Mouse (Mus musculus): ENCODE measurements at regions not wholly inside any gene's neighbourhood (a gene's known extent, or its start where the extent isn't known, plus 50 kb on each side); places are given as distances from the start of the nearest gene placed in this dataset.

DNA sequence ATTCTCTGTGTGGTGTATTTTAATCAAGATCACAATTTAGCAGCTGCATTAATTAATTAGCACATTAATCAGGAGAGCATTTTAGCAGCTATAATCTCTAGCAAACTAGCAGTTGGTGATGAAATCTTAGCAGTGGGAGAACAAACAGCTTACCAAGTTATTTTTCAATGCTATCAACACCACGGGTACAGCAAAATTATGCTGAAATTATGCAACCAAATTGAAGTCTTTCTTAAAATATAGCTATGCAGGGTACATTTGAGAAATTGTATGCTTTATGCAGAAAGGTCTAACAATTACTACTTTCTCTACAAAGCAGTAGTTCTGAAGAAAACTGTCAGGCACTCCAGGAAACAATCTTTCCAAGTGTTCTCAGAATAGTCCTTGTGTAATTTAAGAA, 378.1 kb downstream of the Dnajb9 start:
- Histone ChIP-seq H3K9me3 (replicated peaks) (no peaks in the 10 kb centered on the region), H3K27ac (no peak overlapping the region), H3K36me3 (no peaks in the 10 kb centered on the region), H3K4me3 (no peak overlapping the region), H3K9ac (no peak overlapping the region), H3K4me1 (replicated peaks) (no peaks in the 10 kb centered on the region), H3K4me2 (no peak overlapping the region), H3K27me3 (no peaks in the 10 kb centered on the region)
- ATAC-seq (replicated peaks; ENCODE audit: insufficient number of reproducible peaks, insufficient read depth, low FRiP score, low read depth): no peak
- 48% methylated on average over 1 of the region's 1 CpGs for whole genome bisulfite sequencing

DNA sequence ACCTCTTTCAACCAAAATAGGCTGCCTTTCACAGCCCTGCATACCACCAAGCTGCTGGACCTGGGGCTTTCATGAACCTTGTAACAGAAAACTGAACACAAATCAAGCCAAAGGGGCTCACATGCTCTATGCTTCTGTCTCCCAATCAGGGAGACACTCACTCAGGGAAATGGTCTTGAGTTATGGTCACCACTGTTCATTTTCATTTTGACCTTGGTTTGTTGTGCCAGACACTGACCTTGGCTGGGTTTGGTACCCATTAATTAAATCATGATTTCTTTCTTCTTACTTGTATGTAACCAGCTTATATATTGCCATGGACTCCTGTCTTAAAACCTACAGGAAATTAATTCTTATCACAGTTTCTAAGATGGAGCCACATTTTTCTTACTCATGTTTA, 381.5 kb downstream of the Dnajb9 start:
- Histone ChIP-seq H3K36me3 (no peaks in the 10 kb centered on the region), H3K27me3 (no peaks in the 10 kb centered on the region), H3K4me3 (no peak overlapping the region), H3K4me1 (replicated peaks) (no peaks in the 10 kb centered on the region), H3K27ac (no peak overlapping the region), H3K9ac (no peak overlapping the region), H3K4me2 (no peak overlapping the region), H3K9me3 (replicated peaks) (no peaks in the 10 kb centered on the region)
- ATAC-seq (replicated peaks; ENCODE audit: insufficient number of reproducible peaks, insufficient read depth, low FRiP score, low read depth): no peak

DNA sequence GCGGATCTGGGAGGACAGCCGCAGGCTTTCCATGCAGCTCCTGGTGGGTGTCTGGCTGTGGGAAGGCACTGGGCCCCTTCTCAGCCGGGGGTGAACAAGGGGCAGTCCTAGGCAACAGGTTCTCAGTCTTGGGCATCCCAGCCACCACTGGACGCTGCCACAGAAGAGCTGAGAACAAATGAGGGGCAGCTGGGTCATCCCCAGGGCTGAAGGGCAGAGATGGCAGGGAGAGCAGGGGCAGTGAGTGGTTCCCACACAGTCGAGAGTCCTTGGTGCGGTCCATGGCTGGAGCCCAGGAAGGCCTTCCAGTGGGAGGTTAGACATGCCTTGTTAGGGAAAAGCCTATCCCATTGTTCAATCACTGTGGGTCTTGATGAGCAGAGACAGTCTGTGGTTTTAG, 382.2 kb downstream of the Dnajb9 start:
- WGBS: 68% methylated on average over 6 of the region's 6 CpGs
- H3K9me3 ChIP-seq (replicated peaks): no peaks in the 10 kb centered on the region
- no peak overlapping the region for H3K4me3 ChIP-seq
- H3K4me2 ChIP-seq: no peak overlapping the region
- H3K27ac ChIP-seq: no peak overlapping the region
- ATAC-seq (replicated peaks; ENCODE audit: insufficient number of reproducible peaks, insufficient read depth, low FRiP score, low read depth): no peak
- no peak overlapping the region for H3K9ac ChIP-seq
- H3K27me3 ChIP-seq: no peaks in the 10 kb centered on the region
- no peaks in the 10 kb centered on the region for H3K4me1 ChIP-seq (replicated peaks)
- no peaks in the 10 kb centered on the region for H3K36me3 ChIP-seq

DNA sequence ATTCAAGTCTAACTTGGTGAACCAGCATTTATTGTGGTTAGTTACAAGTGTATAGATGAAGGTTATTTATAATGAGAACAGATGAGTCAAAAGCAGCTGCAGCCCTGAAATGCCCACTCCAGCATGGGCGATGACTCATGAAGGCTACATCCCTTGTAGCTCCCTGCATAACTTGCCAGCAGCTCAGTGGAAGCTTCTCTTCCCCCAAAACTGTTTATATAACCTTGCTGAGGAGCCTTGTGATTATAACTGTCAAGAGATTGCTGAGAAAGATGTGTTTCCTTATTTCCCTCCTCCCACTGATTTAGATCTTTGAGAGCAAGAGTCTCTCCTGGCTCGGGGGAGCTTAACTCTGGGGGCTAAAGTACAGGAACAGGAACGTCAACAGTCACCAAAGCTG, 382.8 kb downstream of the Dnajb9 start:
- WGBS: 35% methylated on average over 3 of the region's 3 CpGs
- no peak overlapping the region for H3K4me2 ChIP-seq
- H3K36me3 ChIP-seq: no peaks in the 10 kb centered on the region
- ATAC-seq (replicated peaks; ENCODE audit: insufficient number of reproducible peaks, insufficient read depth, low FRiP score, low read depth): no peak
- no peak overlapping the region for H3K27ac ChIP-seq
- no peak overlapping the region for H3K9ac ChIP-seq
- no peaks in the 10 kb centered on the region for H3K4me1 ChIP-seq (replicated peaks)
- no peaks in the 10 kb centered on the region for H3K27me3 ChIP-seq
- no peaks in the 10 kb centered on the region for H3K9me3 ChIP-seq (replicated peaks)
- no peak overlapping the region for H3K4me3 ChIP-seq

DNA sequence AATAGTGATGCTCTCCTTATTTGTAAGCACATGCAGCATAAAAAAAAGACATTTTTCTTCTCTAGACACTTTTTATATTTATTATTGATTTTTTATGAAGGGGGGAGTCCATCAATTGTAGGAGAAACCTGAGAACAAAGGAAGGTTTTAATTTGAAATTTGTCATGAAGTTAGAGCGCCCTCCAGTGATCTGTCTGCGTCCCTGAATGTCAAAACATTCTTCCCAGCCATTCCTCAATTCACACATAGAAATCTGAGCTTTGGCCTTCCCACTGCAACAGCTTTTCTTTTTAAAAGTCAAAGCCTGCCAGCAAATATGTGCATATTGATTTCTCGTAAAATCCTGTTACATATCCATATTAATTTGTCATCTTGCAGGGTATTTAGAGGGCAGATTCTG, 396.6 kb downstream of the Dnajb9 start:
- WGBS: 14% methylated on average over 3 of the region's 3 CpGs
- Histone ChIP-seq H3K27me3 (no peaks in the 10 kb centered on the region), H3K4me3 (no peak overlapping the region), H3K4me1 (replicated peaks) (no peaks in the 10 kb centered on the region), H3K4me2 (no peak overlapping the region), H3K9ac (no peak overlapping the region), H3K9me3 (replicated peaks) (no peaks in the 10 kb centered on the region), H3K36me3 (no peaks in the 10 kb centered on the region), H3K27ac (no peak overlapping the region)
- ATAC-seq (replicated peaks; ENCODE audit: insufficient number of reproducible peaks, insufficient read depth, low FRiP score, low read depth): no peak

DNA sequence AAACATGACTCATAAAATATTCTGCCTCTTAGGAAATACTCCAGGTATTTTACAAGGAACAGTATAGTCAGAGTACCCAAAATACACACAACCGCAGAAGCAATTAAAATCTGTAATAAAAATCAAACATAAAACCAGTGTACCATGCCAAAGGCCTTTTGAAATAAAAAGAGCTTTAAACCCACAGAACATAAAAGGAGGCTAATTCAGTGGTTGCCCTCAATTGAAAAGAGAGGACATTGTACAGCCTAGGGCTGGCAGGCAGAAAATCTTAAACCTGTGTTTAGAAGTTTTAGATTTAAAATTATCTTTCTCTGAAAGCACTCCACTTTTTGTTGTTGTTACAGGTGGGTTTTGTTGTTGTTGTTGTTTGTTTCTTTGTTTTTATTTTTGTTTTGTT, 437.4 kb downstream of the Dnajb9 start:
- ATAC-seq (replicated peaks; ENCODE audit: insufficient number of reproducible peaks, insufficient read depth, low FRiP score, low read depth): no peak
- H3K27ac ChIP-seq: no peak overlapping the region
- H3K4me1 ChIP-seq (replicated peaks): no peaks in the 10 kb centered on the region
- H3K4me3 ChIP-seq: no peak overlapping the region
- no peaks in the 10 kb centered on the region for H3K27me3 ChIP-seq
- H3K9ac ChIP-seq: no peak overlapping the region
- H3K9me3 ChIP-seq (replicated peaks): no peaks in the 10 kb centered on the region; the same call in 1 of the 2 replicates
- no peaks in the 10 kb centered on the region for H3K36me3 ChIP-seq
- 85% methylated on average over 1 of the region's 1 CpGs for WGBS
- H3K4me2 ChIP-seq: no peak overlapping the region

DNA sequence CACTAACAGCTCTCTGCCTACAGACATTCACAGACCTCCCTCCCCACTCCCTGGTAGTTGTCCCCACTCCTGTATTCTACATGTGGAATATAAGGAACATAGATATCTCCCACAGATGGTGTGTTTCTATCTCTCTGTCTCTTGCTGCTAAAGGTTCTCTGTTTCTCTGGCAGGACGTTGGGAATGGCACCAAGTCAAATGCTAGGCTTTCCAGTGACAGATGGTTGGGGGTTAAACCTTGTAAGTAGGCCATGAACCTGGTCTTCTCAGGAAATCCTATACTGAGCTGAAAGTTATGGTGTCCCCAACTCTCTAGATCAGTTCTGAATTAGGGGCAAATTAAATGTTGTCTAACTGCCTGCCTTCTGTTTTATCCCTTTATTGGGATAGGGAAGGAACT, 448.0 kb downstream of the Dnajb9 start:
- Histone ChIP-seq H3K4me3 (no peak overlapping the region), H3K27ac (no peak overlapping the region), H3K9ac (no peak overlapping the region), H3K27me3 (no peaks in the 10 kb centered on the region), H3K4me1 (replicated peaks) (no peaks in the 10 kb centered on the region), H3K4me2 (no peak overlapping the region), H3K36me3 (no peaks in the 10 kb centered on the region), H3K9me3 (replicated peaks) (no peaks in the 10 kb centered on the region)
- WGBS: 43% methylated on average over 1 of the region's 1 CpGs
- no peak for ATAC-seq (replicated peaks; ENCODE audit: insufficient number of reproducible peaks, insufficient read depth, low FRiP score, low read depth)
